Mouse (Mus musculus) CH12.LX (cell line): ENCODE results near the gene Gatad1.

Experiments used
- CTCF ChIP-seq, 2 experiments: IDR thresholded peaks in 1 of 2; conservative IDR thresholded peaks in 1 of 2; 2 replicates each; pipeline ENCODE4 v1.5.1; 2011 to 2012; ENCODE audit warnings: low read depth in 2 of 2, low read length in 2 of 2, improper control_type of control experiment in 1 of 2, inconsistent platforms in 1 of 2, mild to moderate bottlenecking in 1 of 2, moderate library complexity in 1 of 2
- ETS1 ChIP-seq: conservative IDR thresholded peaks from 2 replicates; pipeline ENCODE4 v1.6.1; 2012; ENCODE audit warnings: low read depth, mild to moderate bottlenecking, inconsistent platforms, low read length, improper control_type of control experiment, moderate library complexity
- GABPA ChIP-seq: IDR thresholded peaks from 2 replicates; pipeline ENCODE4 v1.6.1; 2012; ENCODE audit warnings: low read depth, low read length, improper control_type of control experiment, inconsistent platforms; ENCODE audit not compliant: insufficient replicate concordance
- PAX5 ChIP-seq: IDR thresholded peaks from 2 replicates; pipeline ENCODE4 v1.6.1; 2012; ENCODE audit warnings: low read length, inconsistent platforms, mixed read lengths
- POLR2A ChIP-seq: IDR thresholded peaks from 2 replicates; pipeline ENCODE4 v1.6.1; 2011; ENCODE audit warnings: low read depth, mild to moderate bottlenecking, improper control_type of control experiment, low read length
- SMC3 ChIP-seq: IDR thresholded peaks from 2 replicates; pipeline ENCODE4 v1.6.1; 2011; ENCODE audit warnings: low read depth, low read length, improper control_type of control experiment
- ZKSCAN1 ChIP-seq: IDR thresholded peaks from 2 replicates; pipeline ENCODE4 v1.6.1; 2012; ENCODE audit warnings: low read depth, inconsistent platforms, low read length, improper control_type of control experiment, borderline replicate concordance

GRCm38 (mm10) chr5:3691283-3691682 is 34.3 kb upstream of the Gatad1 start:
- TF ChIP-seq CTCF (conservative IDR thresholded peaks at IDR 0.05 in 1 of 2, IDR thresholded peaks at IDR 0.05 in 1 of 2; ENCODE audit: low read depth in 2 of 2, low read length in 2 of 2) (no peak), POLR2A (no peak), ZKSCAN1 (no peak), ETS1 (no peak), GABPA (no peak), PAX5 (no peak), SMC3 (no peak)
